Mouse (Mus musculus) embryonic facial prominence, embryonic 10.5 days (tissue): ENCODE results near the gene Gdi2. TPM values are rescaled to one million over a fixed set of nuclear protein-coding genes. Genes with fewer than 3 reads are reported as not detected.
A peak's percentile ranks its signal among the peaks of the same experiment; 100 is the strongest.

ENCODE experiments used
- DNase-seq: peaks from one replicate; pipeline ENCODE4 v3.0.0-alpha.2; 2017; ENCODE audit warnings: low spot score
- H3K27ac ChIP-seq: fragments of 300-500 bp; sonication (generic); replicated peaks from 2 replicates; pipeline ENCODE4 v1.5.1; 2016; ENCODE audit warnings: mild to moderate bottlenecking
- H3K27me3 ChIP-seq: fragments of 300-500 bp; sonication (generic); replicated peaks from 2 replicates; pipeline ENCODE4 v1.6.1; 2016; ENCODE audit warnings: low read depth, mild to moderate bottlenecking; ENCODE audit not compliant: poor library complexity, severe bottlenecking
- H3K36me3 ChIP-seq: fragments of 300-500 bp; sonication (generic); replicated peaks from 2 replicates; pipeline ENCODE4 v1.6.1; 2016; ENCODE audit warnings: mild to moderate bottlenecking, moderate library complexity
- H3K4me1 ChIP-seq: fragments of 300-500 bp; sonication (generic); 2 replicates; pipeline ENCODE4 v1.6.1; 2016
- H3K4me3 ChIP-seq: fragments of 300-500 bp; sonication (generic); 2 replicates; pipeline ENCODE4 v1.5.1; 2016; ENCODE audit warnings: mild to moderate bottlenecking, moderate library complexity
- H3K9me3 ChIP-seq: fragments of 300-500 bp; sonication (generic); 2 replicates; pipeline ENCODE4 v1.6.1; 2016; ENCODE audit warnings: mild to moderate bottlenecking
- WGBS: fragments of 180-500 bp; shearing (Covaris S2); methylation state at CpG from one replicate; pipeline ENCODE4 v1.1.7; 2016; 5-methylcytosine and 5-hydroxymethylcytosine counted together
- polyA plus RNA-seq: library from polyadenylated mRNA; unstranded; fragments of >200 nt; fragmentation: Nextera tagmentation; extraction: Ambion mirVana; gene quantifications from 2 replicates; pipeline ENCODE4 v1.2.1, GENCODE M21; 2016

The Gdi2 gene
- polyA plus RNA-seq, 1 experiment from 2014 or later = 432 TPM

DNA sequence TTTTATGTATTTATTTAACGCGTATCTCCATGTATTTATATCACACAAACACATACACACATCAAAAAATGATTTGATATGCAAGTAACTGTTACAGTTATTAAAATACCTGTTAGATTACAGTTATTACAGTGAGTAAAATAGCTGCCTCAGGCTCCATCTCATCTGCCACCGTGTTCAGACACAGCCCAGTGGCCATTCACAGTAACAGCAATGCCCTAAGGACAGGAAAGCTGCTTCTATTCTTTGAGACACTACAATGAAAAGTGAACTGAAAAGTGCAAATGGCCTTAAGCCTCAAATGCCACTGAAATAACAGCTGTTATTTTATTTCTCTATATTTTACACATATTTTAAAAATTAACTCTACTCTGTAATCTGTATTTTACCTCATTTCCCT lies 52.9 kb downstream of the Gdi2 start:
- Histone ChIP-seq H3K36me3 (peaks cover 97% of the 10 kb centered on the region), H3K27me3 (no peaks in the 10 kb centered on the region), H3K4me1 (no peaks in the 10 kb centered on the region), H3K9me3 (no peaks in the 10 kb centered on the region), H3K27ac (no peak overlapping the region), H3K4me3 (no peak overlapping the region)
- no peak for DNase-seq
- WGBS = 91% methylated on average over 3 of the region's 3 CpGs

DNA sequence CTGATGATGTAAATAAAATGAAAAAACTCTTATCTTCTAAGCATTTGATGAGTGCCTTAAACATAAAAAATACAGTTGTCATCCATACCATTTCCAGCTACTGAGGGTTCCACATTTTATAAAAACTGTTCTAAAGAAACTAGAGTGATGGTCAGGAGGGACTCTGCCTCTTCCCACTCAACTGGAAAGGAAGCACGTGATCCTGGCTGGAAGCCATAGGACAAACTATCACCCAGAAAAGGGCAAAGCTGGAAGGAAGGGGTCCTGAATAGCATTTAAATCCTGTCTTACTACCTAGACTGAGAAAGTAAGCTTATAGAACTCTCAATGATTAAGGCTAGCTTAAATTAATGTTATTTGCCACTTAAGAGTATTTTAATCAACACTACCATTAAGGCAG lies 56.4 kb downstream of the Gdi2 start:
- Histone ChIP-seq H3K27me3 (no peaks in the 10 kb centered on the region), H3K4me3 (no peak overlapping the region), H3K4me1 (no peaks in the 10 kb centered on the region), H3K27ac (no peak overlapping the region), H3K9me3 (no peaks in the 10 kb centered on the region), H3K36me3 (peaks cover 99% of the 10 kb centered on the region)
- WGBS = 93% methylated on average over 1 of the region's 1 CpGs
- no peak for DNase-seq

DNA sequence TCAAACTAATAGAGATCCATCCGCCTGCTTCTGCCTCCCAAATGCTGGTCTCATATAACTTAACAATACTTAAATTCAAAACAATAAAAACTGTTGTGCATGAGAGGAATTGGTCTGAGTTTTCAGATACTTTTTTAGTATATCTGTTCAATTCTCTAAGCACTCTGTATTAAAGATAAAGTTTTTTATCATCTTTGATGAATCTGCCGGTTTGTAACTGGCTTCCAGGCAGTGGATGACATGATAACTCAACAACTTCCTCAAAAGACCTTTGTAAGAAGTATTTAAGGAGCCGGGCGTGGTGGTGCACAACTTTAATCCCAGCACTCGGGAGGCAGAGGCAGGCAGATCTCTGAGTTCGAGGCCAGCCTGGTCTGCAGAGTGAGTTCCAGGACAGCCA lies 58.4 kb downstream of the Gdi2 start:
- no peak for DNase-seq
- Histone ChIP-seq H3K27ac (no peak overlapping the region), H3K9me3 (no peaks in the 10 kb centered on the region), H3K4me3 (no peak overlapping the region), H3K4me1 (no peaks in the 10 kb centered on the region), H3K27me3 (no peaks in the 10 kb centered on the region), H3K36me3 (peaks cover 91% of the 10 kb centered on the region)
- WGBS = 95% methylated on average over 6 of the region's 6 CpGs

DNA sequence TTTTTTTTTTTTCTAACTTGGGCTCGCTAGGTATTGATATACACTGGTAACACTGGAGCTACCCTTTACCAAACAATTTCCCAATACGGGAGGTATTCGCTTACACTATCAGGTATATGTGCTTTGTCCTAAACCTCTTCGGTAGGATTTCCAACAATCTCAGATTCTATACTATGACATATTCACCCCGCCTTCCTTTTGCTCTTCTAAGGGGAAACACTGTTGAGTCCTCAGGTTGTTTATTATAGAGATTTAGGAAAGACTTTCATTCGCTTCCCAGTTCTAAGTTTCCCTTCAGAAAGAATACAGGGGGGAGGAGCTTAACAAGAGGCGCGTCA lies 71.9 kb downstream of the Gdi2 start:
- 28% methylated on average over 8 of the region's 8 CpGs for WGBS
- peak overlapping the region; percentile 95 for H3K27ac ChIP-seq

GRCm38 (mm10) chr13:3610118-3610794 lies 72.4 kb downstream of the Gdi2 start:
- Histone ChIP-seq H3K27me3 (no peaks in the 10 kb centered on the region), H3K4me1 (peaks cover 8% of the 10 kb centered on the region; the same call in 1 of the 2 replicates), H3K36me3 (peaks cover 9% of the 10 kb centered on the region), H3K27ac (peak overlapping the region; percentile 95), H3K9me3 (no peaks in the 10 kb centered on the region; the same call in 1 of the 2 replicates), H3K4me3 (peak overlapping the region; percentile 98)
- no peak for DNase-seq
- under 1% methylated on average over 50 of the region's 50 CpGs for WGBS

More for the DNA sequence above, 71.9 kb downstream of the Gdi2 start:
- H3K4me1 ChIP-seq = peaks cover 8% of the 10 kb centered on the region; the same call in 1 of the 2 replicates
- no peaks in the 10 kb centered on the region; the same call in 1 of the 2 replicates for H3K9me3 ChIP-seq
- no peak for DNase-seq
- H3K4me3 ChIP-seq = peak overlapping the region; percentile 98
- H3K36me3 ChIP-seq = peaks cover 9% of the 10 kb centered on the region
- H3K27me3 ChIP-seq = no peaks in the 10 kb centered on the region

DNA sequence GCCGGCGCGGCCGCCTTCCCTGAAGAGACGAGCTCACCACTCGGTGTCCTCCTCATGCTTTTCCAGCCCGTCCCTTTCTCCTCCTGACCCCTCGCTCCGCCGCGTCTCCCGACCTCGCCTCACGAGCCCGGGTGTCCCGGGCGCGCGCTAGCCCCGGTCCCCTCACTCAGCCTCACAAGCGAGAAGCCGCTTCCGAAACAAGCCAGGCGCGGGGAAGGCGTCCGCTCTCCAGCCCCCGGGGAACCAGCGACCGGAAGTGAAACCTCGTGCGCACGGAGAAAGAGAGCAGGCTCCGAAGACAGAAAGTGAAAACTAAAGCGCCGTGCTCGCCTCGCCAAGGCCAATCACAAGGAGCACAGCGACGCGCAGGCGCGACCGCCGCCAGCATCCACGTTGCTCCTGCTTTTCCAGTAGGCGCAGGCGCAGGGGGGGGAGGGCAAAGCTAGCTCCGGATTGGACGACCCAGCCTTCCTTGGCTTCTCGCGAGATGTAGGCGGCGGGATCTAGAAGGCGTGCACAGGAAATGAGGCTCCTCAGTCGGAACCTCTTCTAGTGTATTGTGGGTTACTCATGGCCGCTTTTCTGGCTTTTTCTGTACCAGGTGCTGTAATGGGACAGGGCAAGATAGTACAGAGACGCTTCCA lies 73.1 kb downstream of the Gdi2 start, which contains the start of gene Fam208b:
Fam208b (minus strand) TSS at position 314 of the 644 bp plus-strand sequence.
- WGBS = under 1% methylated on average over 58 of the region's 58 CpGs
- Histone ChIP-seq H3K36me3 (peaks cover 8% of the 10 kb centered on the region), H3K4me3 (peak within 1 kb of the TSS; percentile 98), H3K27ac (peak within 1 kb of the TSS; percentile 95), H3K9me3 (no peaks in the 10 kb centered on the region; the same call in 1 of the 2 replicates), H3K4me1 (peaks cover 8% of the 10 kb centered on the region; the same call in 1 of the 2 replicates), H3K27me3 (no peaks in the 10 kb centered on the region)
- DNase-seq = peak; percentile 99

Other genes starting within 250 kb of the Gdi2 start
- gene Fam208b, start 73.0 kb downstream of the Gdi2 start, polyA plus RNA-seq = 25.5 and 27.5 TPM in 2 replicates
- gene Asb13, start 96.0 kb downstream of the Gdi2 start, polyA plus RNA-seq = 15.0 and 22.2 TPM in 2 replicates